Mouse (Mus musculus) midbrain, embryonic 12.5 days (tissue): ENCODE measurements around the gene Efcab10. TPM values are rescaled to one million over a fixed set of nuclear protein-coding genes. Genes with fewer than 3 reads are reported as not detected.

ENCODE experiments used
- ATAC-seq: fragments of 200-750 bp; cut with Nextera tagmentation; 2 replicates; pipeline ENCODE4 v1.8.0; 2017; ENCODE audit warnings: low read depth, moderate TSS enrichment, moderate library complexity; ENCODE audit not compliant: low FRiP score
- H3K27ac ChIP-seq: fragments of 300-500 bp; sonication (generic); replicated peaks from 2 replicates; pipeline ENCODE4 v1.5.1; 2016; ENCODE audit warnings: mild to moderate bottlenecking
- H3K27me3 ChIP-seq: fragments of 300-500 bp; sonication (generic); 2 replicates; pipeline ENCODE4 v1.6.1; 2016; ENCODE audit warnings: mild to moderate bottlenecking
- H3K36me3 ChIP-seq: fragments of 300-500 bp; sonication (generic); 2 replicates; pipeline ENCODE4 v1.6.1; 2016
- H3K4me1 ChIP-seq: fragments of 300-500 bp; sonication (generic); 2 replicates; pipeline ENCODE4 v1.6.1; 2016
- H3K4me2 ChIP-seq: fragments of 300-500 bp; sonication (generic); replicated peaks from 2 replicates; pipeline ENCODE4 v1.6.1; 2016; ENCODE audit warnings: mild to moderate bottlenecking, moderate library complexity
- H3K4me3 ChIP-seq: fragments of 300-500 bp; sonication (generic); 2 replicates; pipeline ENCODE4 v1.5.1; 2016; ENCODE audit warnings: mild to moderate bottlenecking
- H3K9ac ChIP-seq: fragments of 300-500 bp; sonication (generic); replicated peaks from 2 replicates; pipeline ENCODE4 v1.6.1; 2016; ENCODE audit warnings: mild to moderate bottlenecking, moderate library complexity
- H3K9me3 ChIP-seq: fragments of 300-500 bp; sonication (generic); 2 replicates; pipeline ENCODE4 v1.6.1; 2016; ENCODE audit warnings: mild to moderate bottlenecking
- WGBS: fragments of 180-500 bp; shearing (Covaris S2); methylation state at CpG from one replicate; pipeline ENCODE4 v1.1.7; 2016; 5-methylcytosine and 5-hydroxymethylcytosine counted together
- polyA plus RNA-seq: library from polyadenylated mRNA; unstranded; fragments of >200 nt; fragmentation: Nextera tagmentation; extraction: Ambion mirVana; gene quantifications from 2 replicates; pipeline ENCODE4 v1.2.1, GENCODE M21; 2016

The Efcab10 gene
- polyA plus RNA-seq, 1 experiment from 2014 or later = 0.38 TPM

- Histone ChIP-seq H3K4me1 (peaks cover 6% of the 10 kb centered on the region), H3K36me3 (peaks cover 12% of the 10 kb centered on the region), H3K9ac (no peak overlapping the region), H3K9me3 (no peaks in the 10 kb centered on the region), H3K27ac (no peak overlapping the region), H3K27me3 (no peaks in the 10 kb centered on the region), H3K4me2 (no peak overlapping the region), H3K4me3 (no peak overlapping the region)
- 90% methylated on average over 9 of the region's 9 CpGs for WGBS
- no peak for ATAC-seq
These were observed 39.2 kb downstream of the Efcab10 start for GRCm38 (mm10) chr12:33433812-33434211.

DNA sequence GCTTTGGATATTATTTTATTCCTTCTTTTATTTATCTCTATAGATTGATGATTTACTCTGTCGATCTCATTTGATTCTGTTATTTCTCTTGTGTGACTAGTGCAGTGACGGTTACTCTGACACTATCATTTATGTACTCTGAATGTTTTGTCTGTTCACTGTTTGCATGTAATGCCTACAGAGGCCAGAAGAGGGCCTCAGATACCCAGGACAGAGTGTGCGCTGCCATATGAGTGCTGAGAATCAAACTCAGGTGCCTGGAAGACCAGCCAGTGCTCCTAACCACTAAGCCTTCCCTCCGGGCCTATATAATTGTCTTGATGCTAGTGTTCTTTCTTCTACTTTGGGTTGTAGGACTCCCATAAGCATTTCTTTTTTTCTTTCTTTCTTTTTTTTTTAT lies 40.1 kb downstream of the Efcab10 start:
- Histone ChIP-seq H3K36me3 (peaks cover 18% of the 10 kb centered on the region), H3K4me3 (no peak overlapping the region), H3K4me2 (no peak overlapping the region), H3K27me3 (no peaks in the 10 kb centered on the region), H3K9ac (no peak overlapping the region), H3K27ac (no peak overlapping the region), H3K9me3 (no peaks in the 10 kb centered on the region), H3K4me1 (peaks cover 6% of the 10 kb centered on the region)
- ATAC-seq = no peak
- WGBS = 94% methylated on average over 4 of the region's 4 CpGs

Other genes with a start within 250 kb of the Efcab10 start
- gene Atxn7l1, start 247.2 kb upstream of the Efcab10 start, polyA plus RNA-seq = 10.9 and 11.3 TPM in 2 replicates
- gene Twistnb, start 34.8 kb downstream of the Efcab10 start, polyA plus RNA-seq = 52.2 and 56.9 TPM in 2 replicates